Mouse (Mus musculus) lung, embryonic 15.5 days (tissue): Measurements from ENCODE around the gene R3hdm4. TPM values are rescaled to one million over a fixed set of nuclear protein-coding genes. Genes with fewer than 3 reads are reported as not detected.

Experiments used
- ATAC-seq: fragments of 200-750 bp; cut with Nextera tagmentation; 2 replicates; pipeline ENCODE4 v1.8.0; 2017; ENCODE audit warnings: moderate number of reproducible peaks, borderline replicate concordance; ENCODE audit not compliant: low FRiP score, low TSS enrichment; ENCODE audit errors: extremely low read depth
- H3K27ac ChIP-seq: fragments of 300-500 bp; sonication (generic); 2 replicates; pipeline ENCODE4 v1.5.1; 2015; ENCODE audit warnings: moderate library complexity, mild to moderate bottlenecking, inconsistent platforms
- H3K27me3 ChIP-seq: fragments of 300-500 bp; sonication (generic); 2 replicates; pipeline ENCODE4 v1.6.1; 2015; ENCODE audit warnings: inconsistent platforms
- H3K36me3 ChIP-seq: fragments of 300-500 bp; sonication (generic); 2 replicates; pipeline ENCODE4 v1.6.1; 2015; ENCODE audit warnings: inconsistent platforms
- H3K4me1 ChIP-seq: fragments of 300-500 bp; sonication (generic); 2 replicates; pipeline ENCODE4 v1.6.1; 2015; ENCODE audit warnings: inconsistent platforms
- H3K4me2 ChIP-seq: fragments of 300-500 bp; sonication (generic); 2 replicates; pipeline ENCODE4 v1.6.1; 2015; ENCODE audit warnings: inconsistent platforms, mild to moderate bottlenecking, moderate library complexity
- H3K4me3 ChIP-seq: fragments of 300-500 bp; sonication (generic); 2 replicates; pipeline ENCODE4 v1.5.1; 2015; ENCODE audit warnings: mild to moderate bottlenecking, inconsistent platforms
- H3K9ac ChIP-seq: fragments of 300-500 bp; sonication (generic); 2 replicates; pipeline ENCODE4 v1.6.1; 2015; ENCODE audit warnings: inconsistent platforms
- H3K9me3 ChIP-seq: fragments of 300-500 bp; sonication (generic); 2 replicates; pipeline ENCODE4 v1.6.1; 2016; ENCODE audit warnings: inconsistent platforms
- WGBS: fragments of 180-500 bp; shearing (Covaris S2); methylation state at CpG from one replicate; pipeline ENCODE4 v1.1.7; 2015; 5-methylcytosine and 5-hydroxymethylcytosine counted together
- polyA plus RNA-seq: library from polyadenylated mRNA; unstranded; fragments of >200 nt; fragmentation: Nextera tagmentation; extraction: Ambion mirVana; gene quantifications from 2 replicates; pipeline ENCODE4 v1.2.1, GENCODE M21; 2015

Gene R3hdm4
- polyA plus RNA-seq, 1 experiment from 2014 or later = 152 TPM

- ATAC-seq = no peak
- H3K27ac ChIP-seq = no peak overlapping the region
- peaks cover 10% of the 10 kb centered on the region; the same call in 1 of the 2 replicates for H3K36me3 ChIP-seq
- H3K4me1 ChIP-seq = peaks cover 61% of the 10 kb centered on the region
- no peak overlapping the region for H3K4me3 ChIP-seq
- no peak overlapping the region for H3K9ac ChIP-seq
- H3K9me3 ChIP-seq = no peaks in the 10 kb centered on the region
- 76% methylated on average over 11 of the region's 11 CpGs for WGBS
- H3K4me2 ChIP-seq = no peak overlapping the region
- no peaks in the 10 kb centered on the region for H3K27me3 ChIP-seq
Observed at GRCm38 (mm10) chr10:79937775-79938526, 16.9 kb upstream of the R3hdm4 start.

GRCm38 (mm10) chr10:79936911-79937441 lies 16.0 kb upstream of the R3hdm4 start:
- ATAC-seq = peak; percentile 33
- Histone ChIP-seq H3K4me3 (peak overlapping the region; percentile 2; the same call in 1 of the 2 replicates), H3K36me3 (peaks cover 6% of the 10 kb centered on the region; the same call in 1 of the 2 replicates), H3K4me2 (peak overlapping the region; percentile 45), H3K4me1 (peaks cover 71% of the 10 kb centered on the region), H3K9me3 (no peaks in the 10 kb centered on the region), H3K27me3 (no peaks in the 10 kb centered on the region), H3K9ac (no peak overlapping the region; the same call in none of the 2 replicates), H3K27ac (peak overlapping the region; percentile 82)
- WGBS = 32% methylated on average over 27 of the region's 27 CpGs

GRCm38 (mm10) chr10:79936284-79936910 lies 15.4 kb upstream of the R3hdm4 start:
- Histone ChIP-seq H3K27me3 (no peaks in the 10 kb centered on the region), H3K4me1 (peaks cover 77% of the 10 kb centered on the region), H3K9ac (no peak overlapping the region; the same call in 1 of the 2 replicates), H3K4me3 (peak overlapping the region; percentile 2; the same call in 1 of the 2 replicates), H3K36me3 (0 out of 2 replicates have a peak, but pooled peaks cover 3% of the 10 kb centered on the region), H3K9me3 (no peaks in the 10 kb centered on the region), H3K27ac (peak overlapping the region; percentile 82), H3K4me2 (peak overlapping the region; percentile 45)
- ATAC-seq = no peak
- 37% methylated on average over 10 of the region's 10 CpGs for WGBS

- H3K9ac ChIP-seq = no peak overlapping the region
- H3K4me1 ChIP-seq = peaks cover 82% of the 10 kb centered on the region
- no peak overlapping the region for H3K4me2 ChIP-seq
- no peak overlapping the region for H3K4me3 ChIP-seq
- 85% methylated on average over 16 of the region's 16 CpGs for WGBS
- no peaks in the 10 kb centered on the region for H3K9me3 ChIP-seq
- ATAC-seq = no peak
- peak overlapping the region; percentile 52 for H3K27ac ChIP-seq
- 0 out of 2 replicates have a peak, but pooled peaks cover 3% of the 10 kb centered on the region for H3K36me3 ChIP-seq
- no peaks in the 10 kb centered on the region for H3K27me3 ChIP-seq
Observed at GRCm38 (mm10) chr10:79934794-79935569, 14.0 kb upstream of the R3hdm4 start.

GRCm38 (mm10) chr10:79934272-79934721 lies 13.3 kb upstream of the R3hdm4 start:
- Histone ChIP-seq H3K9me3 (no peaks in the 10 kb centered on the region), H3K9ac (no peak overlapping the region), H3K36me3 (0 out of 2 replicates have a peak, but pooled peaks cover 3% of the 10 kb centered on the region), H3K4me2 (no peak overlapping the region), H3K27me3 (no peaks in the 10 kb centered on the region), H3K4me3 (no peak overlapping the region), H3K4me1 (peaks cover 89% of the 10 kb centered on the region), H3K27ac (peak overlapping the region; percentile 52)
- ATAC-seq = peak; percentile 63
- 38% methylated on average over 13 of the region's 13 CpGs for WGBS

GRCm38 (mm10) chr10:79933861-79934260 lies 12.9 kb upstream of the R3hdm4 start:
- ATAC-seq = no peak
- H3K27ac ChIP-seq = peak overlapping the region; percentile 52
- H3K4me2 ChIP-seq = no peak overlapping the region
- H3K36me3 ChIP-seq = 0 out of 2 replicates have a peak, but pooled peaks cover 3% of the 10 kb centered on the region
- H3K27me3 ChIP-seq = no peaks in the 10 kb centered on the region
- peaks cover 93% of the 10 kb centered on the region for H3K4me1 ChIP-seq
- H3K9ac ChIP-seq = no peak overlapping the region
- no peak overlapping the region for H3K4me3 ChIP-seq
- H3K9me3 ChIP-seq = no peaks in the 10 kb centered on the region
- WGBS = 65% methylated on average over 6 of the region's 6 CpGs

GRCm38 (mm10) chr10:79933145-79933679 lies 12.2 kb upstream of the R3hdm4 start:
- Histone ChIP-seq H3K4me2 (peak overlapping the region; percentile 1; the same call in 1 of the 2 replicates), H3K27ac (peak overlapping the region; percentile 77), H3K4me1 (peaks cover 95% of the 10 kb centered on the region)

GRCm38 (mm10) chr10:79932736-79933135 lies 11.7 kb upstream of the R3hdm4 start:
- Histone ChIP-seq H3K4me3 (0 out of 2 replicates have a peak overlapping the region, but pooled peaks have one; percentile 4), H3K4me1 (peaks cover 92% of the 10 kb centered on the region), H3K9me3 (no peaks in the 10 kb centered on the region), H3K9ac (no peak overlapping the region), H3K27me3 (no peaks in the 10 kb centered on the region), H3K36me3 (0 out of 2 replicates have a peak, but pooled peaks cover 3% of the 10 kb centered on the region), H3K4me2 (peak overlapping the region; percentile 1; the same call in 1 of the 2 replicates), H3K27ac (peak overlapping the region; percentile 77)
- ATAC-seq = peak; percentile 44; the same call in 1 of the 2 replicates
- WGBS = 23% methylated on average over 8 of the region's 8 CpGs

More at GRCm38 (mm10) chr10:79933145-79933679, 12.2 kb upstream of the R3hdm4 start:
- Histone ChIP-seq H3K27me3 (no peaks in the 10 kb centered on the region), H3K4me3 (no peak overlapping the region), H3K36me3 (0 out of 2 replicates have a peak, but pooled peaks cover 3% of the 10 kb centered on the region), H3K9ac (no peak overlapping the region), H3K9me3 (no peaks in the 10 kb centered on the region)
- WGBS = 54% methylated on average over 9 of the region's 9 CpGs
- no peak for ATAC-seq

GRCm38 (mm10) chr10:79931797-79932196 lies 10.8 kb upstream of the R3hdm4 start:
- 0 out of 2 replicates have a peak, but pooled peaks cover 3% of the 10 kb centered on the region for H3K36me3 ChIP-seq
- 80% methylated on average over 9 of the region's 9 CpGs for WGBS
- ATAC-seq = no peak
- no peaks in the 10 kb centered on the region for H3K27me3 ChIP-seq
- H3K4me1 ChIP-seq = peaks cover 82% of the 10 kb centered on the region
- H3K9ac ChIP-seq = no peak overlapping the region
- no peaks in the 10 kb centered on the region for H3K9me3 ChIP-seq
- H3K27ac ChIP-seq = peak overlapping the region; percentile 77
- no peak overlapping the region for H3K4me3 ChIP-seq
- H3K4me2 ChIP-seq = no peak overlapping the region

GRCm38 (mm10) chr10:79930826-79931186 lies 9.8 kb upstream of the R3hdm4 start:
- no peak for ATAC-seq
- 87% methylated on average over 16 of the region's 16 CpGs for WGBS
- H3K27me3 ChIP-seq = no peaks in the 10 kb centered on the region
- no peak overlapping the region for H3K4me2 ChIP-seq
- 0 out of 2 replicates have a peak, but pooled peaks cover 3% of the 10 kb centered on the region for H3K36me3 ChIP-seq
- H3K4me3 ChIP-seq = no peak overlapping the region
- H3K4me1 ChIP-seq = peaks cover 78% of the 10 kb centered on the region
- H3K9me3 ChIP-seq = no peaks in the 10 kb centered on the region
- no peak overlapping the region for H3K9ac ChIP-seq
- H3K27ac ChIP-seq = no peak overlapping the region
